Mouse (Mus musculus) c-Kit-positive CD71-positive TER-119-negative erythroid progenitor cells, embryonic 14.5 days (primary cell): ENCODE results near the gene Map3k13.
"Not testable (repeated sequence)": the region's sequence is repeated elsewhere in the genome, so short reads cannot be mapped to it uniquely, and the experiment has no call there.

Source experiments
- DNase-seq: peaks from one replicate; pipeline ENCODE4 v3.0.0-alpha.2; 2013; ENCODE audit warnings: low read depth

The Map3k13 gene

DNA sequence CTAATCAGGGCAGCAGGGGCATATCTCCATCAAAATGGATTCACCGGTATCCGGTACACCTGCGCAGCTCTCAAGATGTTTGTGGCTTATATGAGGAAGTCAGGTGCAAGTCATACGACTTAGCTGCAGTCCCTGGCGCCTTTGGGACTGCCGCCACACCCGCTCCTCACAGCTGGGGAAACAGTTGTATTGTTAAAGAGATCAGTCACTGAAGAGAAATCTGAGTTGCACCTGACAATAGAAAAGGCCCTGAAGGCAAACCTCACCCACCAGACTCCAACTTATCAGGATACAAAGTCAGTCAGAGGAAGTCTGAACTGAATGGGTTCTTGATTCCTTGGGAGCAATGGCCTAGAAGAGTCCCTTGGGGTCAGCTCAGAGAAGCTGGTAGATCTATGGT lies 13.6 kb downstream of the Map3k13 start:
- not testable (repeated sequence) for DNase-seq

DNA sequence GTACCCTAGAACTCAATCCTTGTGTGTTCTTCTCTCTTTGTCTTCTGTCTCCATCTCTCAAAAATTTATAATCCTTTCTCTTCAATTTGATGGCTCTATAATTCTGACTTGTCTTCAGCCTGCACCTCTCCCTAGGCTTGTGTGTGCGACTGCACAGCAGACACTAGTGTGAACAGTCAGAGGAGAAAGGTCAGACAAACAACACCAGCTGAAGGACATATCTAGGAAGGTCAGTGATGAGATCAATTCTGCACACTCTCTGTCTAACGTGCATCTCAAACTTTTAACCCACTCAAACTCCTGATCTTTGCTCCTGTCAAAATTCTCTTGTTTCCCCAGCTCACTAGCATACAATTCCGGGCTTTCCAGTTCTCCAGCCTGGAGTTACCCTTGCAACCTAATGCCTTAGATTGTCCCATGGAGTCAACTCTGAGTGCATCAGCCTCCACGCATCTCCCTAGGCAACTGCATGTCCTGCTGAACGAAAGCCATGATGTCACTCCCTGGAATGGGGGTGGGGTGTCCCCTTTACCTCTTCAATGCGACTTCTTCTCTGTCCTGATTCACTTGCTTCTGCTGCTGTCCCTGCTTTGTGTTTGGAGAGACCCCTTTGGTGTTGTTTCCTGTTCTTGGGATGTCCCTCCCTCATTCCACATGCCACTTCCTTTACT lies 19.2 kb downstream of the Map3k13 start:
- DNase-seq, result no peak

- DNase-seq, result no peak
Measured at GRCm38 (mm10) chr16:21814861-21815668, 20.9 kb downstream of the Map3k13 start.

- DNase-seq, result no peak
Measured at GRCm38 (mm10) chr16:21815669-21816010, 21.5 kb downstream of the Map3k13 start.

DNA sequence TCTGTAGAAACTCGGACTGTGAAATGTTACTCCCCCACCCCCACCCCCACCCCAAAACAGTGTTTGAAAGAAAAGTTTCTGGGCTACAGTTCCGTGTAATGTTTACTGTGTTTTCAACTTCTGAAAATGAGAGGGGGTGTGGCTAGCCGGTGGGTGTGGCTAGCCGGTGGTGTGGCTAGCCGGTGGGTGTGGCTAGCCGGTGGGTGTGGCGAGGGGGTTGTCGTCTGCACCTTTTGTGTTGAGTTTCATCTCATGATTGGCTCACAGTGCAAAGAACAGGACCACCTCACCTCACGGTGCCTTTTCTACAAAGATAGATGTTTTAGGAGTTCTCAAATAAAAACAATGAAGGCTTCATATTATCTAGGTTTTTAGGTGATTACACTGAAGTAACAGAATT lies 24.0 kb downstream of the Map3k13 start:
- DNase-seq, result peak; percentile 51

- no peak for DNase-seq
Measured at GRCm38 (mm10) chr16:21818629-21819028, 24.5 kb downstream of the Map3k13 start.

- no peak for DNase-seq
Measured at GRCm38 (mm10) chr16:21825612-21826031, 31.5 kb downstream of the Map3k13 start.

DNA sequence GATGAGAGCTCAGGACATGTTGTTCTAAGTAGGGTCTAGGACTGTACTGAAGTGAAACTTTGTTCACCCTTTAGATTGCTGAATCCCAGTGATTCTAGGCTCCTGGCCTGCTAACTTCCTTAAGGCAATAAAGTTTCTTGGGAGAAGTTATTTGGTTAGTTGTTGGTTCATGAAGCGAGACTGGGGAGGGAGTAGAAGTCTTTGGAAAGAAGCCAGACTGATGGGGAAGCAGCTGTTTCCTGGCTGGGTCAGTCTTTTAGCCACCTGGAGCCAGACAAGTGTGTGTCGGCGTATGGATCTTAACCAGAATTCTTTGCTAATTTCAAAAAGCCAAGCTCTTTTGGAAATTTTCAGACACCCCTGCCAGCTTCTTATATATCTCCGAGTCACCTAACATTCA lies 33.0 kb downstream of the Map3k13 start:
- DNase-seq, result no peak

GRCm38 (mm10) chr16:21827581-21827980 lies 33.4 kb downstream of the Map3k13 start:
- DNase-seq, result no peak

DNA sequence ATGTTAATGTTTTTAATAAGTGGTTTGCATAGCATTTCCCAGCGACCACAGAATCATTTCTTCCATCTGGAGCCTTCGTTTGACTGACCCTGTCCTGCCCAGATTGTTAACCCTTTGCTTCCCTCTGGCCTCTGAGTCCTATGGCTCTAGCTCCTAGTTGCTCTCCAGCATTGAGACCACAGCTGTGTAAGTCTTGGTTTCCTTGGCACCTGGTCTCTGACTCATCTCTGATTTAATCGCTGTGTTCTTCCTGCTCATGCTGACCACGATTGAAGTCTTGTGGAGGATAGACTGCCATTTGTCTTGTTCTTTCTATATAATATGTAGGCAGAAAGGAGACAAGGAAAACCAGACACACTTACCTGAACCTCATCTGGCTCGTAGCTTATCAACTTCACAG lies 35.6 kb downstream of the Map3k13 start:
- no peak for DNase-seq

DNA sequence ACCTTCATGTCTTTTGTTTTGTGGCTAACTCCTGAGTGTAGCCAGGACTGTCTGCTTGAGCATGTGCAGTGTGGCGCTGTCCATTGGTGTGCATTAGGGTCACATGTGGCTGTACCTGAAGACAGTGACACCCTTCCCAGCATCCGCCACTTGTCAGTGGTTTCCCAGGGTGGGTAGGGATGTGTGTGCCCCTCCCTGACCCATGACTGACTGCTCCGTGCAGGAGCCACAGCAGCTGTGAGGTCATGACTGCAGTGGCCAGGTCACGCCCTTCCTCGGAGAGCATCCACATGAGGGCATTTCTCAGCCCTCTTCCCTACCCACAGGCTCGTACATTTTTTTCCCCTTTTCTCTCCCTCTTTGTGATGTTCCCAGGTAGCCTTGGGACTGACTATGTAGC lies 36.6 kb downstream of the Map3k13 start:
- DNase-seq, result no peak

DNA sequence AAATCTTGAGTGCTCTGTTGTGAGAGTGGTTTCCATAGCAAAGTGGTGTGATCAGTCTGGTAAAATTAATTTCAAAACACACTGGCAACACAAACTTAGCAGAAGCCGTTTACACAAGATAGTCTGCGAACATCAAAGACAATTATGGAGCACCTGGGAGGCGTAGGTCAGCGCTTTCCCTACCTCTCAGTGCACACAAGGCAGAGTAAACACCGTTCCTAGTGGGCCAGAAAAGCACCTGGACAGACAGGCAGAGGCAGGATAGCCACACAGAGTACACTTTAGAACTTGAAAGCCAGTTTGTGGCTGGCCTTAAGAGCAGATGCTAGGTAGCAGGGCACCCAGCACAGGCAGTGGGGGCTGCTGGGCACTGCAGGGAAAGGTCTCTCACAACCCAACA lies 37.6 kb downstream of the Map3k13 start:
- no peak for DNase-seq

DNA sequence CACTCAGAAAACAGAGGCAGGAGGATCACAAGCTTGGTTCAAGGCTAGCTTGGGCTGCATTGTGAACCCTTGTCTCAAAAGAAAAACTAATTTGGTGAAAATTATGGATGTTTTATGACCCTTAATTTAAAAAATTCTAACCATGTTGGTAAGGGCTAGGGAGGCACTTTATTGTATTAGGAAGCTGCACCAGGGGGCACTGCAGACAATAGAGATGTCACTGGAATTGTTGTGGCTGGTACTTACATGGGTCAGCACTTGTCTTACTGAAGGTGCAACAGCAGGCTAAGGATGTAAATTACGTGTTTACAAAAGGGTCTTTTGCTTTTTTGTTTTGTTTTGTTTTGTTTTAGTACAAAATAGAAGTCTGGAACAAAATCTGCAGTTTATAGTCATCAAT lies 39.3 kb downstream of the Map3k13 start:
- DNase-seq, result no peak

- no peak for DNase-seq
Measured at GRCm38 (mm10) chr16:21833970-21834369, 39.8 kb downstream of the Map3k13 start.

- no peak for DNase-seq
Measured at GRCm38 (mm10) chr16:21834866-21835583, 40.9 kb downstream of the Map3k13 start.

GRCm38 (mm10) chr16:21835584-21835931 lies 41.4 kb downstream of the Map3k13 start:
- DNase-seq, result no peak

GRCm38 (mm10) chr16:21836311-21837072 lies 42.3 kb downstream of the Map3k13 start:
- DNase-seq, result no peak

DNA sequence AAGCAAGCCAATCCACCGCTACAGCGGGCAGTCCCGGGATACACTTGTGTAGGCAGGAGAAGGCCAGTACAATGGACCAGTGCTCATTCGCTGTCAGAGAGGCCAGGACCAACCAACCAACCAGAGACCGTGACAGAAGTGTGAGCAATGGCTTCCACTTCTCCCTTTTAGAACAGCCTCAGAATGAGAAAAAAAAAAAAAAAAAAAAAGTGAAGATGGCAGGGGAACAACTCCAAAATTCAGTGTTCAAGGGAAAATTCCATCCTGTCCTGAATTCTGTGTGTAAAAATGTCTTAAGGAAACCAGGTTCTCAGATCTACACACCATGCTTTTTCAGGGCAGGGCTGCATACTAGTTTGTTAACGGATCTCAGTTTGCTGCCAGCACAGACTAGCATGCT lies 43.5 kb downstream of the Map3k13 start:
- no peak for DNase-seq

DNA sequence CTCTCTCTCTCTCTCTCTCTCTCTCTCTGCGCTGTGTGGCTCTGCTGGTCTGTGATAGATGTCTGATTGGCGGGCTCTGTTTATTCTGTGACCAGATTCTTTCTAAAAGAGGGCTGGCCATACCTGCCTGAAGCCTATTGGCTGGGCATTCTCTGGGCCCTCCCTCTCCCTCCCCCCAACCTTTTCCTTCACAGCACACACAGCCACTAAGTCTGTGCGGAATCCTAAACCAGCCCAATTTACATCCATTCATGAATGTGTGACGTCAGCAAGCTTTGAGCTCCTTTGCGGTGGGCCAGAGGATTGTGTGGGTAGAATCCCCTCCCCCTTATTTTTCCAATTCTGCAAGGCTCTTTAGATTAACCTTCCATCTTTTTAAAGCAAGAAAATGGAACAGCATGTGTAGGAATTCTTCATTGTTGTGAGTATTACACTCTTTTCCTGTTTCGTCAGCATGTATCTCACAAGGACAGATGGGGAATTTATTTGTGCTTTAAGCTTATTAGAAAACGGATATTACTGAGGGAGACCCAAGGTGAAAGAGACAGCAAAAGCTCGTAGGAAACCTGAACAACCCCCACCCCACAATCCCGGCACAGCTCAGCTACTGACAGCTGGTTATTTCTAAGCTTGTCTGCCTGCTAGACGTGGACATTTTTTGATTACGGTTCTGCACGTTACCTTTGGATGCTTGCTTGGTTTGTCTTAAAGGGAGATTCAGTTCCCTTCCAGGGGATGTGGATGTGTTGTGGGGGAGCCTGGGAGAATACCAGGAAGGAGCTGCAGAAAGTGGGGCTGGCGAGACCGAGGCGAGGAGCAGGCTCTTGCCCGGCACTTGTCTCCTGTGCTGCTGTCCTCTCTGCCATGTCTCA lies 51.9 kb downstream of the Map3k13 start:
- DNase-seq, result peak; percentile 30

- no peak for DNase-seq
Measured at GRCm38 (mm10) chr16:21848444-21848843, 54.3 kb downstream of the Map3k13 start.

DNA sequence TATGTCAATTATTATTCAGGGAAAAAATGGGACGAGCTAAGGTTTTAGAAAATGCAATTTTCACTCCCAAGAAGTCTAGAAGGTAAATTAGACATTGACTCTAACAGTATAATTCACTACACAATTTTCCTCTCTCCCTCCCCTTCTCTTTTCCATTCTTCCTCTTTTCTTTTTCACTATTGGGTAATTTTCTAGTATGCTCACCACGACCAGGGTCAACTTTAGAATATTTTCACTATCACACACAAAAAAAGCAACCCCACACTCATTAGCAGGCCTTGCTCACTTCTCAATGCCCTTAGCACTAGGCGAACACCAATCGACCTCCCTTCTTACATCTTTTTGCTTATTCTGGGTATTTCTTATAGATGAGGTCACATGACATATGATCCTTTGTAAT lies 54.7 kb downstream of the Map3k13 start:
- DNase-seq, result no peak
